Mouse (Mus musculus): ENCODE measurements around the gene B430305J03Rik. TPM values are rescaled to one million over a fixed set of nuclear protein-coding genes. Genes with fewer than 3 reads are reported as not detected.

B430305J03Rik gene
- polyA plus RNA-seq, 1 experiment from 2014 or later, result not detected

DNA sequence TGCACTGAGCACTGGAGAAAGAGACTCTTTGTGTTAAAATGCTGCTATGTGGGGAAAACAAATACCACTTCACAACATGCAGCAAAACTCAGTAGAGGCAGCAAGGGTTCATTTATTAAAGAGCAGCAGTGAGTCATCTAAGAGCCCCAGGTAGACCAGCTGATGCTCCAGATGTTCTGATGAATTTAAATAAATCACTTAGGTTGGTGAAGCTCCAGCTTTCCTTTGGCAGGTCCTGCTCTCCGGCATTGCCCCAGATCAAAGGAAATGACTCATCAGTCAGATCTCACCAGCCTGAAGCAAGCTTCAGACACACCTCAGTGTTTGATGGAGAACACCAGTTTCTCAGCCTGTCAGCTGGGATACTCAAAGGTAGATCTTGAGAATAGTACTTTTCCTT is 20.1 kb downstream of the B430305J03Rik start:
- Histone ChIP-seq H3K4me1 (no peaks in the 10 kb centered on the region), H3K9ac (no peak overlapping the region), H3K9me3 (replicated peaks) (no peaks in the 10 kb centered on the region), H3K27me3 (no peaks in the 10 kb centered on the region), H3K27ac (no peak overlapping the region), H3K4me3 (replicated peaks) (no peak overlapping the region), H3K4me2 (no peak overlapping the region), H3K36me3 (no peaks in the 10 kb centered on the region)
- no peak for ATAC-seq (replicated peaks; ENCODE audit: low FRiP score)
- 16% methylated on average over 1 of the region's 1 CpGs for WGBS

- Histone ChIP-seq H3K9me3 (replicated peaks) (no peaks in the 10 kb centered on the region), H3K4me3 (replicated peaks) (no peak overlapping the region), H3K9ac (no peak overlapping the region), H3K4me1 (no peaks in the 10 kb centered on the region), H3K27me3 (no peaks in the 10 kb centered on the region), H3K36me3 (no peaks in the 10 kb centered on the region), H3K27ac (no peak overlapping the region), H3K4me2 (no peak overlapping the region)
- 75% methylated on average over 7 of the region's 7 CpGs for WGBS
- ATAC-seq (replicated peaks; ENCODE audit: low FRiP score), result no peak
These were observed 21.7 kb downstream of the B430305J03Rik start for GRCm38 (mm10) chr3:61344031-61344430.

- Histone ChIP-seq H3K27ac (no peak overlapping the region), H3K4me2 (no peak overlapping the region), H3K4me3 (replicated peaks) (no peak overlapping the region), H3K9ac (no peak overlapping the region), H3K4me1 (no peaks in the 10 kb centered on the region), H3K27me3 (no peaks in the 10 kb centered on the region), H3K9me3 (replicated peaks) (no peaks in the 10 kb centered on the region), H3K36me3 (no peaks in the 10 kb centered on the region)
- no peak for ATAC-seq (replicated peaks; ENCODE audit: low FRiP score)
- 84% methylated on average over 5 of the region's 5 CpGs for WGBS
These were observed 25.4 kb downstream of the B430305J03Rik start for GRCm38 (mm10) chr3:61340321-61340720.

DNA sequence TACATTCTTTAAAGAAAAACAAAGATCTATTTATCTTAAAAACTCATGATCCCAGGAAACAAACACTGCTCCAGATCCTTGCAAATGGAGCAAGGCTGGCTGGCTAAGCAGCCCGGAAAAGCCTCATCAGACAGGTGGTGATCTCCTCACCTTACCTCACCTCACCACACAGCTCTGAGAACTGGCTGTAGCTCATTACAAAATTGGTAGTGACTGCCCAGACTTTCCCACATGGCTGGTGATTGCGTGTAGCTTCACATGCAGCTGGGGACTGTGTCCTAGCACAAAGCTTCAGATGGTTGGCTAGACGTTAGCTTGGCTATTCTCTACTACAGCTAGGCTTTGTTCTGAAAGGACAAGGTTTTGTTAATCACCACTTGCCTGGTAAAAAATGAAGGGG is 28.5 kb downstream of the B430305J03Rik start:
- Histone ChIP-seq H3K9me3 (replicated peaks) (no peaks in the 10 kb centered on the region), H3K27me3 (no peaks in the 10 kb centered on the region), H3K9ac (no peak overlapping the region), H3K27ac (no peak overlapping the region), H3K4me1 (no peaks in the 10 kb centered on the region), H3K36me3 (no peaks in the 10 kb centered on the region), H3K4me3 (replicated peaks) (no peak overlapping the region), H3K4me2 (no peak overlapping the region)
- 81% methylated on average over 3 of the region's 3 CpGs for WGBS
- no peak for ATAC-seq (replicated peaks; ENCODE audit: low FRiP score)

DNA sequence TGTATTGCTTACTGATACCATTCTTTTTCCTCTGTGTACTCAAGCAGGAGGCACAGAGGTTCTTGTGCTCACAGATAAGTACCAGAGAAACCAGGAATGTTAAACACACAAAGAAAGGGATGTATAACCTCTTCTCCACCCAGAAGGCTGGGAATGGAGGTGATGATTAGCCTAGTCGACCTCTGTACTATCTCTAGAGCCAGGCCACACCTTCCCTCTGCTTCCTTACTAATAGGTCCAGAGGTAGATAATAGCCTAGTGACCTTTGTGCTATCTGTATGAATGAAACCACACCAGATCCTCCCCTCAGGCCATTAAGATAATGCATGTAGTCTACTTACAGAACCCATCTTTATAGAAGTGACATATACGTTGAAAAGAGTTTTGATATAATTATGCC is 29.5 kb downstream of the B430305J03Rik start:
- H3K4me1 ChIP-seq, result no peaks in the 10 kb centered on the region

GRCm38 (mm10) chr3:61321632-61322031 is 44.1 kb downstream of the B430305J03Rik start:
- 85% methylated on average over 6 of the region's 6 CpGs for WGBS
- H3K27ac ChIP-seq, result no peak overlapping the region
- H3K4me2 ChIP-seq, result no peak overlapping the region
- H3K4me3 ChIP-seq (replicated peaks), result no peak overlapping the region
- no peaks in the 10 kb centered on the region for H3K27me3 ChIP-seq
- no peaks in the 10 kb centered on the region for H3K4me1 ChIP-seq
- H3K36me3 ChIP-seq, result no peaks in the 10 kb centered on the region
- ATAC-seq (replicated peaks; ENCODE audit: low FRiP score), result no peak
- H3K9ac ChIP-seq, result no peak overlapping the region
- H3K9me3 ChIP-seq (replicated peaks), result no peaks in the 10 kb centered on the region

More for the DNA sequence above, 29.5 kb downstream of the B430305J03Rik start:
- Histone ChIP-seq H3K9me3 (replicated peaks) (no peaks in the 10 kb centered on the region), H3K36me3 (no peaks in the 10 kb centered on the region), H3K27me3 (no peaks in the 10 kb centered on the region), H3K4me3 (replicated peaks) (no peak overlapping the region), H3K27ac (no peak overlapping the region), H3K9ac (no peak overlapping the region), H3K4me2 (no peak overlapping the region)
- ATAC-seq (replicated peaks; ENCODE audit: low FRiP score), result no peak
- WGBS, result 54% methylated on average over 2 of the region's 2 CpGs

DNA sequence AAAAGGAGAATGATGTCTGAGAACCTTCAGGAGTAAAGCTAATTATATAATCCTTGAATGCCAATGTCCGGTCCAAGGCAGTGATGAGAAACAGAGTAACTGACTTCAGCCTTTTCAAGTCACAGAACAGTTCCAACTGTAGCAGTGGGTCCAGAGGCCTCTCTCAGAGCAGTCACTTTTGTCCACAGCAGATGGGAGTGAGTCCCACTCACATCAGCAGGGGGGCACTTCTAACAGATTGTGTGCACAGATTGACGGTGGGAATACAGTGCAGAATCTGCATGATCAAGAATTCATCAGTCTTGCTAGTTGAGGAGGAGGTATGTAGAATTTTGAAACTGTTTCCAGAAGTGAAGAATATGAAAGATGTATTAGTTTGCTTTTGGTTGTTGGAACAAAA is 45.7 kb downstream of the B430305J03Rik start:
- H3K27me3 ChIP-seq, result no peaks in the 10 kb centered on the region
- WGBS, result 82% methylated on average over 2 of the region's 2 CpGs
- 0 out of 2 replicates have a peak, but pooled peaks cover 3% of the 10 kb centered on the region for H3K4me1 ChIP-seq
- no peak overlapping the region for H3K4me2 ChIP-seq
- H3K9ac ChIP-seq, result no peak overlapping the region
- no peaks in the 10 kb centered on the region for H3K36me3 ChIP-seq
- no peaks in the 10 kb centered on the region for H3K9me3 ChIP-seq (replicated peaks)
- no peak for ATAC-seq (replicated peaks; ENCODE audit: low FRiP score)
- no peak overlapping the region for H3K27ac ChIP-seq
- no peak overlapping the region for H3K4me3 ChIP-seq (replicated peaks)

GRCm38 (mm10) chr3:61315002-61315401 is 50.7 kb downstream of the B430305J03Rik start:
- no peaks in the 10 kb centered on the region for H3K27me3 ChIP-seq
- no peaks in the 10 kb centered on the region for H3K9me3 ChIP-seq (replicated peaks)
- H3K9ac ChIP-seq, result no peak overlapping the region
- no peaks in the 10 kb centered on the region for H3K36me3 ChIP-seq
- no peak for ATAC-seq (replicated peaks; ENCODE audit: low FRiP score)
- no peak overlapping the region for H3K27ac ChIP-seq
- 84% methylated on average over 2 of the region's 2 CpGs for WGBS
- H3K4me1 ChIP-seq, result 0 out of 2 replicates have a peak, but pooled peaks cover 3% of the 10 kb centered on the region
- no peak overlapping the region for H3K4me3 ChIP-seq (replicated peaks)
- H3K4me2 ChIP-seq, result no peak overlapping the region

Other genes with a start within 250 kb of the B430305J03Rik start
- 7.3 and 7.4 TPM in 2 replicates for gene Rap2b, start 4.3 kb downstream of the B430305J03Rik start, polyA plus RNA-seq (2015; fragmentation: Nextera tagmentation; extraction: Ambion mirVana)

Data from kidney, embryonic 15.5 days (tissue).